29 mouse cellular contexts compared by ENCODE assay signal in genomic region chr13:30793616-30794015, GRCm38 (mm10). TPM values are rescaled to one million over a fixed set of nuclear protein-coding genes. Genes with fewer than 3 reads are reported as not detected.
DNase-seq lines count a peak whose midpoint lies in the region; ATAC-seq and TF ChIP-seq lines count a peak whose summit lies in the region.
"Had no signal": no experiment of that assay in that cellular context is flagged by ENCODE, and none has a peak within 500 bp of the region (broad histone marks: within the 10 kb centered on the region; RNA-seq: fewer than 3 reads in every experiment).

No protein-coding gene starts in this region.

- TF ChIP-seq CTCF in thymus, adult 2 months (IDR thresholded peaks at IDR 0.05; ENCODE audit: borderline replicate concordance, control insufficient read depth, extremely low read depth, insufficient read depth, low read length, poor library complexity): no peak

- no peak overlapping the region for H3K27ac ChIP-seq in thymus, adult 2 months (ENCODE audit: control insufficient read depth, insufficient read depth, low read length)
- H3K27ac ChIP-seq: heart, embryonic 10.5 days; heart, embryonic 15.5 days; hindbrain, embryonic 13.5 days; kidney, embryonic 15.5 days; limb, embryonic 12.5 days; liver, embryonic 15.5 days; neural tube, embryonic 15.5 days; stomach, embryonic 15.5 days had no signal

- H3K4me3 ChIP-seq in thymus, adult 2 months (ENCODE audit: control insufficient read depth, insufficient read depth, low read length): no peak overlapping the region
- H3K4me3 ChIP-seq: heart, embryonic 10.5 days; heart, embryonic 15.5 days; hindbrain, embryonic 13.5 days; kidney, embryonic 15.5 days; limb, embryonic 12.5 days; liver, embryonic 15.5 days; neural tube, embryonic 15.5 days; stomach, embryonic 15.5 days had no signal

- H3K4me1 ChIP-seq in thymus, adult 2 months (replicated peaks; ENCODE audit: control insufficient read depth, insufficient read depth, low read length): peaks cover 24% of the 10 kb centered on the region
- H3K4me1 ChIP-seq: heart, embryonic 10.5 days; hindbrain, embryonic 13.5 days; kidney, embryonic 15.5 days; limb, embryonic 12.5 days; liver, embryonic 15.5 days; neural tube, embryonic 15.5 days had no signal

- WGBS in thymus, adult 2 months: 94% methylated on average over 5 of the region's 5 CpGs

- H3K27me3 ChIP-seq in thymus, adult 2 months (ENCODE audit: control insufficient read depth, insufficient read depth, low read length): no peaks in the 10 kb centered on the region
- H3K27me3 ChIP-seq: heart, embryonic 15.5 days; hindbrain, embryonic 13.5 days; kidney, embryonic 15.5 days; limb, embryonic 12.5 days; liver, embryonic 15.5 days; neural tube, embryonic 15.5 days; Patski; stomach, embryonic 15.5 days had no signal

- ATAC-seq in monocyte, adult 5-6 weeks (replicated peaks; ENCODE audit: insufficient number of reproducible peaks, low FRiP score, low TSS enrichment, poor library complexity, severe bottlenecking): no peak
- ATAC-seq in granulocyte monocyte progenitor cell, adult 5-6 weeks (replicated peaks; ENCODE audit: poor library complexity, severe bottlenecking): no peak
- ATAC-seq: forebrain, embryonic 14.5 days; Patski had no signal

- DNase-seq in thymus, postnatal 4 days: peak; percentile 11
- DNase-seq in thymus, adult 2 months: no peak
- peak; percentile 72 for DNase-seq in adrenal gland, adult 2 months
- DNase-seq in adrenal gland, postnatal 25 days: peak; percentile 61
- DNase-seq: cerebellum, adult 18-20 months; cerebellum, postnatal 14 days; heart, postnatal 4 days; kidney, adult 11 months; kidney, postnatal 25 days; lung, embryonic 14.5 days; lung, postnatal 14 days; midbrain, embryonic 14.5 days; retina, postnatal 1 day; right cerebral cortex, postnatal 14 days; thymus, postnatal 25 days had no signal

- H3K36me3 ChIP-seq in thymus, adult 2 months (ENCODE audit: control insufficient read depth, insufficient read depth, low read length): no peaks in the 10 kb centered on the region
- H3K36me3 ChIP-seq: G1E; heart, embryonic 10.5 days; heart, embryonic 15.5 days; hindbrain, embryonic 13.5 days; kidney, embryonic 15.5 days; limb, embryonic 12.5 days; liver, embryonic 15.5 days; neural tube, embryonic 15.5 days; stomach, embryonic 15.5 days had no signal

- TF ChIP-seq POLR2A in thymus, adult 2 months (IDR thresholded peaks at IDR 0.05; ENCODE audit: control insufficient read depth, extremely low read depth, insufficient read depth, low read length, poor library complexity): no peak

RNA-seq across cellular contexts. Expression of gene Irf4, which starts 44.6 kb away (rescaled TPM):
- polyA plus RNA-seq in thymus, adult 2 months (2012; rRNA removed): 6.6 and 7.4 TPM in 2 replicates
- total RNA-seq in adrenal gland, adult 2 months (2021): 10 to 100 TPM; 23.5 to 25.7 TPM
- 0.88 and 1.4 TPM in 2 replicates for polyA plus RNA-seq in adrenal gland, adult 2 months (2012; rRNA removed)
- 2.0 and 2.6 TPM in 2 replicates for total RNA-seq in adrenal gland, postnatal 25 days (2021)
- 25.5 to 42.0 TPM (median 29.8 TPM) in 3 replicates for total RNA-seq in monocyte, adult 5-6 weeks (2017)
- total RNA-seq in granulocyte monocyte progenitor cell, adult 5-6 weeks (2014; fragmentation: Nextera tagmentation): not detected in 2 replicates
- total RNA-seq in granulocyte monocyte progenitor cell, adult 5-6 weeks (2017): 0.26 and 0.36 TPM in 2 replicates
- polyA plus RNA-seq: embryonic facial prominence, embryonic 11.5 days; G1E; limb, embryonic 12.5 days had no signal
